Mouse (Mus musculus): Measurements from ENCODE around the gene Sik1.
A peak's percentile ranks its signal among the peaks of the same experiment; 100 is the strongest.

Gene Sik1

GRCm38 (mm10) chr17:31854770-31855596 is 621 bp downstream of the Sik1 start:
- peak; percentile 10; the same call in 1 of the 2 replicates for ATAC-seq (ENCODE audit: low TSS enrichment)

- ATAC-seq (ENCODE audit: low TSS enrichment), result no peak
Measured at GRCm38 (mm10) chr17:31853448-31854188, 2.0 kb downstream of the Sik1 start.

GRCm38 (mm10) chr17:31852782-31853447 is 2.7 kb downstream of the Sik1 start:
- ATAC-seq (ENCODE audit: low TSS enrichment), result no peak

- no peak for ATAC-seq (ENCODE audit: low TSS enrichment)
Measured at GRCm38 (mm10) chr17:31851816-31852476, 3.7 kb downstream of the Sik1 start.

GRCm38 (mm10) chr17:31850457-31850980 is 5.1 kb downstream of the Sik1 start:
- no peak for ATAC-seq (ENCODE audit: low TSS enrichment)

GRCm38 (mm10) chr17:31846970-31847369 is 8.6 kb downstream of the Sik1 start:
- ATAC-seq (ENCODE audit: low TSS enrichment), result no peak

GRCm38 (mm10) chr17:31846352-31846751 is 9.3 kb downstream of the Sik1 start:
- ATAC-seq (ENCODE audit: low TSS enrichment), result no peak

GRCm38 (mm10) chr17:31843891-31844290 is 11.7 kb downstream of the Sik1 start:
- ATAC-seq (ENCODE audit: low TSS enrichment), result no peak

GRCm38 (mm10) chr17:31842930-31843822 is 12.4 kb downstream of the Sik1 start:
- no peak for ATAC-seq (ENCODE audit: low TSS enrichment)

GRCm38 (mm10) chr17:31841842-31842611 is 13.6 kb downstream of the Sik1 start:
- ATAC-seq (ENCODE audit: low TSS enrichment), result no peak

GRCm38 (mm10) chr17:31841453-31841841 is 14.2 kb downstream of the Sik1 start:
- no peak for ATAC-seq (ENCODE audit: low TSS enrichment)

- no peak for ATAC-seq (ENCODE audit: low TSS enrichment)
Measured at GRCm38 (mm10) chr17:31840423-31841003, 15.1 kb downstream of the Sik1 start.

GRCm38 (mm10) chr17:31836772-31837171 is 18.8 kb downstream of the Sik1 start:
- ATAC-seq (ENCODE audit: low TSS enrichment), result peak; percentile 81

GRCm38 (mm10) chr17:31836264-31836607 is 19.4 kb downstream of the Sik1 start:
- ATAC-seq (ENCODE audit: low TSS enrichment), result no peak

GRCm38 (mm10) chr17:31835528-31836263 is 19.9 kb downstream of the Sik1 start:
- no peak for ATAC-seq (ENCODE audit: low TSS enrichment)

- ATAC-seq (ENCODE audit: low TSS enrichment), result no peak
Measured at GRCm38 (mm10) chr17:31834320-31835065, 21.1 kb downstream of the Sik1 start.

- ATAC-seq (ENCODE audit: low TSS enrichment), result no peak
Measured at GRCm38 (mm10) chr17:31833752-31834151, 21.9 kb downstream of the Sik1 start.

GRCm38 (mm10) chr17:31832577-31832964 is 23.0 kb downstream of the Sik1 start:
- no peak for ATAC-seq (ENCODE audit: low TSS enrichment)
